Mouse (Mus musculus) frontal cortex, postnatal 14 days (tissue): ENCODE data around the gene Olfr1323.

Experiments used
- DNase-seq, 2 experiments: peaks; one replicate each; pipeline ENCODE4 v3.0.0; 2022; ENCODE audit warnings: low spot score in 2 of 2

Olfr1323 gene

GRCm38 (mm10) chrX:50019259-50019658 is at the start of gene Olfr1323:
Gene Olfr1323, minus strand, starts transcription at chrX:50019359.
- no peak for DNase-seq

GRCm38 (mm10) chrX:50012242-50012641 is 6.9 kb downstream of the Olfr1323 start:
- DNase-seq, result no peak
